Mouse (Mus musculus): ENCODE data around the gene Ghrh.

Ghrh gene

GRCm38 (mm10) chr2:157306091-157307032 is 40.9 kb downstream of the Ghrh start:
- DNase-seq = no peak

DNA sequence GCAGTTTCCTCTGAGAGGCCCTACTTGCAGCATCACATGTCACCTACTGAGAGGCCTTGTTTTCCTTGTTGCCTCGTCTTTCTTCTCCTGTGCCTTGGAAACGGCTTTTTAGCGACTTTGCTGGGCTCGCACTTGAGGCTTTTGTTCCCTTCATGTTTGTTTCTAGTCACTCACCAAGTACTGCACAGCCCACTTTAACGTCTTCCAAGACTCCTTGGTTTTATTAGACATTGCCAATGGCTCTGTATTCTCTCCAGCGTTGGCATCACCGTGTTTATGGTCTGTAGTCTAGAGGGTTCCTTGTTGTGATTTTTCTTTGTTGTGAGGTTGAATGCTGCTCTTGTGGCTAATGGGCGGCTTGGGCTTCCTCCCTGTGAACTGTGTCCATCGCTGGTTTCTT is 44.2 kb downstream of the Ghrh start:
- peak; percentile 20 for DNase-seq

DNA sequence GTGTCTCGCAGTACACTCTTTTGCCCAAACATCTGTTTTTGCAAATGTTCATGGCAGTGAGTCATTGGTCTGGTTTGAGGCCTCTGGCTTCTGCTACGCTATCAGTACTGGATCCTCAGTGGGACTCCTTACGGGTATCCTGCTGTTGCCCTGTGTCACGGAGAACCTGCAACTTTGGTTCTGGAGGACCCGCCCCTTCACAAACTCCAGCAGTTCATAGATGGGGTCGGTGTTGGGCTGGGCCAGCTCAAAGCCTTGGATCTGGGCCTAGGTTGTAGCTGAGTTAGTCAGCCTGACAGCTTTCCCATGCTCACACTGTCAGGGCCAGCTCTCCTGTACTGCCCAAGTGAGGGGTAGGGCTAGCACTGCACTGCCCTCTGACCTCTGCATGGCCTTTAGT is 47.3 kb downstream of the Ghrh start:
- no peak for DNase-seq

- no peak for DNase-seq
These were observed 51.1 kb downstream of the Ghrh start for GRCm38 (mm10) chr2:157296105-157296689.

DNA sequence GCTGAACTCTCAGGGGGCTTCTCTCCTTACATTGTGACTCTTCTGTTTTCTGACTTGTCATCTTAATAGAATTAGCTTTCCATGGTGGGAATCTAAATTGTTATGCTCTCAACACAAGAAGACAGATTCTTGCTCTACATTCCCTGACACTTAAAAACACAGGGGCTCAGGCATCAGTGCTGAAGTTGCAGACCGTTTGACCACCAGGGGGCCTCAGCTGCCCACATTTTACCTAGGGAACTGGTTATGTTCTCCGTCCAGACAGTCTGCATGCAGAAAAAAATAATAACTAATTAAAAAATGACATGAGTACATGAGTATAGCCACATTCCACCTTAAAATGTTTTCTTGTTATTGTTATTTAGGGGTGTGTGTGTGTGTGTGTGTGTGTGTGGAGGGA is 55.2 kb downstream of the Ghrh start:
- DNase-seq = peak; percentile 60

- no peak for DNase-seq
These were observed 58.3 kb downstream of the Ghrh start for GRCm38 (mm10) chr2:157288996-157289395.

DNA sequence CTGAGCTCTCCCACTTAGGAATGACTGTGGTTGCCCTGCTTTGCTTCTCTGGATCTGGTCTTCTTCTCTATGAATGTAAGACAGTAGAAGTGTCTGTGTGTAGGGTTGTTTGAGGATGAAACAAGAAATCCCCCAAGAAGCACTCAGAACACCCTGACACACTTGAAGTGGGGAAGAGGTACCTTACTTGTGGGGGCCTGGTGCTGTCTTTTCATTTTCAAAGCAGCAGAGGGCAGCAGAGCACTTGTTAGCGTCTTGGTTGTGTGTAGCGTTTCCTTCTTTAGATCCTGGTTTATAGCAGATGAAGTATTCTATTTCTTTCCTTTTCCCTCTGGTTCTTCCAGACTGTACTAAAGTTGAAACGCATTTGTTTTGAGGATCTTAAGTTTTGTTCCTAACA is 59.8 kb downstream of the Ghrh start:
- peak; percentile 61 for DNase-seq

- no peak for DNase-seq
These were observed 64.0 kb downstream of the Ghrh start for GRCm38 (mm10) chr2:157283321-157283720.

Measured in cerebellum, adult 9-10 months (tissue).